Mouse (Mus musculus) liver, embryonic 11.5 days (tissue): ENCODE measurements around the gene Cyba. TPM values are rescaled to one million over a fixed set of nuclear protein-coding genes. Genes with fewer than 3 reads are reported as not detected.
A peak's percentile ranks its signal among the peaks of the same experiment; 100 is the strongest.

Experiments used
- ATAC-seq: fragments of 200-750 bp; cut with Nextera tagmentation; replicated peaks from 2 replicates; pipeline ENCODE4 v1.8.0; 2017; ENCODE audit warnings: moderate number of reproducible peaks, mild to moderate bottlenecking, moderate TSS enrichment, moderate library complexity; ENCODE audit not compliant: low FRiP score
- DNase-seq: peaks from one replicate; pipeline ENCODE4 v3.0.0-alpha.2; 2017; ENCODE audit warnings: low spot score
- H3K27ac ChIP-seq: fragments of 300-500 bp; sonication (generic); 2 replicates; pipeline ENCODE4 v1.5.1; 2014; ENCODE audit warnings: mild to moderate bottlenecking, low read depth, low read length, control low read depth
- H3K27me3 ChIP-seq: fragments of 300-500 bp; sonication (generic); replicated peaks from 2 replicates; pipeline ENCODE4 v1.6.1; 2014; ENCODE audit warnings: low read length, mixed read lengths; ENCODE audit not compliant: control insufficient read depth, insufficient read depth
- H3K36me3 ChIP-seq: fragments of 300-500 bp; sonication (generic); 2 replicates; pipeline ENCODE4 v1.6.1; 2014; ENCODE audit warnings: mild to moderate bottlenecking, low read length, moderate library complexity, mixed read lengths; ENCODE audit not compliant: control insufficient read depth, insufficient read depth
- H3K4me1 ChIP-seq: fragments of 300-500 bp; sonication (generic); replicated peaks from 2 replicates; pipeline ENCODE4 v1.6.1; 2014; ENCODE audit warnings: low read length, mixed read lengths; ENCODE audit not compliant: control insufficient read depth, insufficient read depth
- H3K4me2 ChIP-seq: fragments of 300-500 bp; sonication (generic); 2 replicates; pipeline ENCODE4 v1.6.1; 2014; ENCODE audit warnings: mild to moderate bottlenecking, control low read depth, moderate library complexity
- H3K4me3 ChIP-seq: fragments of 300-500 bp; sonication (generic); 2 replicates; pipeline ENCODE4 v1.5.1; 2014; ENCODE audit warnings: low read depth, low read length, control low read depth
- H3K9ac ChIP-seq: fragments of 300-500 bp; sonication (generic); 2 replicates; pipeline ENCODE4 v1.6.1; 2014; ENCODE audit warnings: low read depth, low read length, control low read depth
- H3K9me3 ChIP-seq: fragments of 300-500 bp; sonication (generic); 2 replicates; pipeline ENCODE4 v1.6.1; 2016; ENCODE audit warnings: low read length, inconsistent platforms, mixed read lengths; ENCODE audit not compliant: control insufficient read depth
- WGBS: fragments of 180-500 bp; shearing (Covaris S2); extraction: QIAGEN DNeasy Blood & Tissue Kit; methylation state at CpG from one replicate; pipeline ENCODE4 v1.1.7; 2014; 5-methylcytosine and 5-hydroxymethylcytosine counted together
- polyA plus RNA-seq: library from polyadenylated mRNA; unstranded; fragments of >200 nt; fragmentation: Nextera tagmentation; extraction: Ambion mirVana; gene quantifications from 2 replicates; pipeline ENCODE4 v1.2.1, GENCODE M21; 2014

Cyba gene
- polyA plus RNA-seq, 1 experiment from 2014 or later = 215 TPM

- 61% methylated on average over 11 of the region's 11 CpGs for WGBS
- H3K9me3 ChIP-seq = no peaks in the 10 kb centered on the region
- H3K27ac ChIP-seq = no peak overlapping the region; the same call in 1 of the 2 replicates
- DNase-seq = no peak
- peak overlapping the region; percentile 81; the same call in 1 of the 2 replicates for H3K9ac ChIP-seq
- ATAC-seq = no peak; the same call in 1 of the 2 replicates
- no peaks in the 10 kb centered on the region for H3K27me3 ChIP-seq
- H3K4me2 ChIP-seq = peak overlapping the region; percentile 97
- H3K4me1 ChIP-seq = peaks cover 32% of the 10 kb centered on the region
- H3K36me3 ChIP-seq = peaks cover 22% of the 10 kb centered on the region
- peak overlapping the region; percentile 69; the same call in 1 of the 2 replicates for H3K4me3 ChIP-seq
Measured at GRCm38 (mm10) chr8:122433269-122433905, 657 bp upstream of the Cyba start.

GRCm38 (mm10) chr8:122431694-122432442 is 862 bp downstream of the Cyba start:
- peaks cover 24% of the 10 kb centered on the region for H3K4me1 ChIP-seq
- DNase-seq (no peak), ATAC-seq (peak; percentile 9; the same call in 1 of the 2 replicates)
- H3K27me3 ChIP-seq = no peaks in the 10 kb centered on the region
- H3K4me2 ChIP-seq = peak overlapping the region; percentile 97
- peaks cover 14% of the 10 kb centered on the region for H3K36me3 ChIP-seq
- H3K4me3 ChIP-seq = peak overlapping the region; percentile 69
- H3K9ac ChIP-seq = peak overlapping the region; percentile 81
- 28% methylated on average over 18 of the region's 18 CpGs for WGBS
- H3K9me3 ChIP-seq = no peaks in the 10 kb centered on the region
- peak overlapping the region; percentile 79 for H3K27ac ChIP-seq

- WGBS = 71% methylated on average over 3 of the region's 3 CpGs
- ATAC-seq = no peak
- H3K4me3 ChIP-seq = no peak overlapping the region
- H3K36me3 ChIP-seq = peaks cover 8% of the 10 kb centered on the region
- no peaks in the 10 kb centered on the region for H3K27me3 ChIP-seq
- H3K4me1 ChIP-seq = peaks cover 23% of the 10 kb centered on the region
- no peak overlapping the region for H3K4me2 ChIP-seq
- no peak for DNase-seq
- no peak overlapping the region for H3K9ac ChIP-seq
- no peak overlapping the region for H3K27ac ChIP-seq
- no peaks in the 10 kb centered on the region for H3K9me3 ChIP-seq
Measured at GRCm38 (mm10) chr8:122430646-122431045, 2.1 kb downstream of the Cyba start.

- no peaks in the 10 kb centered on the region for H3K9me3 ChIP-seq
- no peak overlapping the region for H3K4me3 ChIP-seq
- H3K27me3 ChIP-seq = no peaks in the 10 kb centered on the region
- no peak overlapping the region for H3K27ac ChIP-seq
- ATAC-seq = no peak
- peaks cover 23% of the 10 kb centered on the region for H3K4me1 ChIP-seq
- H3K9ac ChIP-seq = no peak overlapping the region
- 60% methylated on average over 10 of the region's 10 CpGs for WGBS
- peaks cover 4% of the 10 kb centered on the region; the same call in 1 of the 2 replicates for H3K36me3 ChIP-seq
- H3K4me2 ChIP-seq = no peak overlapping the region
- no peak for DNase-seq
Measured at GRCm38 (mm10) chr8:122430058-122430636, 2.6 kb downstream of the Cyba start.

GRCm38 (mm10) chr8:122428163-122428562 is 4.6 kb downstream of the Cyba start:
- Histone ChIP-seq H3K4me3 (no peak overlapping the region), H3K9ac (no peak overlapping the region), H3K4me2 (no peak overlapping the region), H3K27ac (no peak overlapping the region), H3K9me3 (no peaks in the 10 kb centered on the region), H3K36me3 (peaks cover 4% of the 10 kb centered on the region; the same call in 1 of the 2 replicates), H3K4me1 (peaks cover 20% of the 10 kb centered on the region), H3K27me3 (no peaks in the 10 kb centered on the region)
- ATAC-seq = no peak
- no peak for DNase-seq
- 69% methylated on average over 9 of the region's 9 CpGs for WGBS

GRCm38 (mm10) chr8:122427607-122428006 is 5.1 kb downstream of the Cyba start:
- 88% methylated on average over 7 of the region's 7 CpGs for WGBS
- peaks cover 4% of the 10 kb centered on the region; the same call in 1 of the 2 replicates for H3K36me3 ChIP-seq

GRCm38 (mm10) chr8:122426145-122426544 is 6.6 kb downstream of the Cyba start:
- ATAC-seq (no peak), DNase-seq (no peak)
- Histone ChIP-seq H3K4me1 (peaks cover 4% of the 10 kb centered on the region), H3K9ac (no peak overlapping the region), H3K4me2 (no peak overlapping the region), H3K9me3 (no peaks in the 10 kb centered on the region), H3K4me3 (no peak overlapping the region), H3K27me3 (no peaks in the 10 kb centered on the region), H3K27ac (no peak overlapping the region), H3K36me3 (peaks cover 4% of the 10 kb centered on the region; the same call in 1 of the 2 replicates)
- 55% methylated on average over 9 of the region's 9 CpGs for WGBS

More at GRCm38 (mm10) chr8:122427607-122428006, 5.1 kb downstream of the Cyba start:
- DNase-seq (no peak), ATAC-seq (no peak)
- H3K4me1 ChIP-seq = peaks cover 15% of the 10 kb centered on the region
- no peak overlapping the region for H3K4me2 ChIP-seq
- H3K4me3 ChIP-seq = no peak overlapping the region
- H3K27ac ChIP-seq = no peak overlapping the region
- H3K9me3 ChIP-seq = no peaks in the 10 kb centered on the region
- no peak overlapping the region for H3K9ac ChIP-seq
- no peaks in the 10 kb centered on the region for H3K27me3 ChIP-seq

- H3K36me3 ChIP-seq = 0 out of 2 replicates have a peak, but pooled peaks cover 1% of the 10 kb centered on the region
- no peaks in the 10 kb centered on the region for H3K27me3 ChIP-seq
- H3K4me3 ChIP-seq = no peak overlapping the region
- no peak overlapping the region for H3K4me2 ChIP-seq
- DNase-seq = no peak
- H3K9ac ChIP-seq = no peak overlapping the region
- H3K9me3 ChIP-seq = no peaks in the 10 kb centered on the region
- no peaks in the 10 kb centered on the region for H3K4me1 ChIP-seq
- 58% methylated on average over 5 of the region's 5 CpGs for WGBS
- no peak for ATAC-seq
- H3K27ac ChIP-seq = no peak overlapping the region
Measured at GRCm38 (mm10) chr8:122423659-122424058, 9.1 kb downstream of the Cyba start.
